ENCODE assay signal across 8 mouse cellular contexts in genomic region chr8:73618946-73619345, GRCm38 (mm10).
A peak's percentile ranks its signal among the peaks of the same experiment; 100 is the strongest.
DNase-seq lines count a peak whose midpoint lies in the region; ATAC-seq lines count a peak whose summit lies in the region.

No protein-coding gene starts in this region.

- H3K4me1 ChIP-seq in midbrain, embryonic 16.5 days (ENCODE audit: control insufficient read depth, insufficient read depth, low read length), result no peaks in the 10 kb centered on the region

- H3K4me2 ChIP-seq in midbrain, embryonic 16.5 days (ENCODE audit: low read length), result no peak overlapping the region

- no peak overlapping the region for H3K4me3 ChIP-seq in midbrain, embryonic 16.5 days (ENCODE audit: low read depth, low read length)

- no peaks in the 10 kb centered on the region for H3K36me3 ChIP-seq in midbrain, embryonic 16.5 days (ENCODE audit: control insufficient read depth, insufficient read depth, low read length)

- H3K9ac ChIP-seq in midbrain, embryonic 16.5 days (ENCODE audit: low read depth, low read length), result no peak overlapping the region

- peaks cover 4% of the 10 kb centered on the region; the same call in 1 of the 2 replicates for H3K9me3 ChIP-seq in midbrain, embryonic 16.5 days (replicated peaks; ENCODE audit: control insufficient read depth, low read length, poor library complexity, severe bottlenecking)

- ATAC-seq in hematopoietic stem cell, adult 5-6 weeks (replicated peaks in 1 of 2; ENCODE audit: insufficient read depth in 1 of 2, low FRiP score in 2 of 2, low TSS enrichment in 1 of 2, low read depth in 1 of 2, poor library complexity in 2 of 2, severe bottlenecking in 2 of 2), result peak; percentile 62 to 78
- ATAC-seq in midbrain, embryonic 16.5 days, result 0 out of 2 replicates have a peak, but pooled peaks have one; percentile 21

- H3K27ac ChIP-seq in midbrain, embryonic 16.5 days (ENCODE audit: low read length), result no peak overlapping the region

- H3K27me3 ChIP-seq in midbrain, embryonic 16.5 days (ENCODE audit: control insufficient read depth, insufficient read depth, low read depth, low read length), result no peaks in the 10 kb centered on the region

- peak; percentile 1 for DNase-seq in cerebellum, adult 9-10 months
- DNase-seq in cerebellum, postnatal 14 days, result no peak
- DNase-seq in retina, postnatal 1 day, result peak; percentile 8
- DNase-seq in retina, embryonic 14.5 days (ENCODE audit: low spot score), result no peak
- no peak for DNase-seq in left cerebral cortex, adult 8-10 months (ENCODE audit: low spot score in 2 of 2)
- no peak for DNase-seq in embryo, embryonic 11 days

- WGBS in midbrain, embryonic 16.5 days, result 83% methylated on average over 1 of the region's 1 CpGs

Comparison
In these comparisons a context has a peak if more than half of its experiments do, and no peak if none do; other contexts are left out.
1. DNase-seq: peak in cerebellum, adult 9-10 months (single experiment) and retina, postnatal 1 day (single experiment); none in cerebellum, postnatal 14 days (0 of 2), retina, embryonic 14.5 days (single experiment), left cerebral cortex, adult 8-10 months (0 of 2) and embryo, embryonic 11 days (single experiment).